ENCODE assay signal across 27 mouse cellular contexts in genomic region chr1:91034547-91034946, GRCm38 (mm10). TPM values are rescaled to one million over a fixed set of nuclear protein-coding genes. Genes with fewer than 3 reads are reported as not detected.
DNase-seq lines count a peak whose midpoint lies in the region; ATAC-seq and TF ChIP-seq lines count a peak whose summit lies in the region.
"Had no signal": no experiment of that assay in that cellular context is flagged by ENCODE, and none has a peak within 500 bp of the region (broad histone marks: within the 10 kb centered on the region; RNA-seq: fewer than 3 reads in every experiment).

No protein-coding gene starts in this region.

- H3K79me2 ChIP-seq in MEL (ENCODE audit: control insufficient read depth, insufficient read depth, low read length, poor library complexity), result no peaks in the 10 kb centered on the region

- no peak for TF ChIP-seq RAD21 in MEL (IDR thresholded peaks at IDR 0.05; ENCODE audit: low read depth, low read length)

- no peak for TF ChIP-seq POLR2A in MEL (IDR thresholded peaks at IDR 0.05; ENCODE audit: control insufficient read depth in 1 of 2, insufficient read depth in 1 of 2, low read depth in 1 of 2, low read length in 2 of 2, poor library complexity in 1 of 2)

- no peak for TF ChIP-seq CTCF in MEL (IDR thresholded peaks at IDR 0.05 in 2 of 3, conservative IDR thresholded peaks at IDR 0.05 in 1 of 3; ENCODE audit: control insufficient read depth in 1 of 3, insufficient read depth in 1 of 3, low read depth in 2 of 3, low read length in 3 of 3, poor library complexity in 1 of 3, severe bottlenecking in 1 of 3)

- H3K27ac ChIP-seq in heart, embryonic 15.5 days, result 0 out of 2 replicates have a peak overlapping the region, but pooled peaks have one; percentile 86
- H3K27ac ChIP-seq in MEL (ENCODE audit: control insufficient read depth, low read depth, low read length), result peak overlapping the region; percentile 86
- H3K27ac ChIP-seq: embryonic facial prominence, embryonic 13.5 days; forebrain, embryonic 10.5 days; forebrain, embryonic 15.5 days; hindbrain, embryonic 12.5 days; kidney, postnatal 0 days; limb, embryonic 12.5 days; midbrain, embryonic 10.5 days; midbrain, embryonic 15.5 days had no signal

- no peak overlapping the region for H3K4me2 ChIP-seq in heart, embryonic 15.5 days
- H3K4me2 ChIP-seq: embryonic facial prominence, embryonic 13.5 days; forebrain, embryonic 15.5 days; heart, embryonic 13.5 days; hindbrain, embryonic 12.5 days; limb, embryonic 12.5 days; midbrain, embryonic 15.5 days had no signal

- H3K36me3 ChIP-seq in heart, embryonic 15.5 days, result no peaks in the 10 kb centered on the region
- H3K36me3 ChIP-seq in MEL (ENCODE audit: control insufficient read depth in 1 of 2, insufficient read depth in 2 of 2, low read length in 2 of 2), result peaks cover 0 to 12% of the 10 kb centered on the region in 2 experiments; a peak in 2 of 4 replicates
- H3K36me3 ChIP-seq: embryonic facial prominence, embryonic 13.5 days; forebrain, embryonic 10.5 days; forebrain, embryonic 15.5 days; G1E; hindbrain, embryonic 12.5 days; limb, embryonic 12.5 days; midbrain, embryonic 10.5 days; midbrain, embryonic 15.5 days had no signal

- no peak overlapping the region for H3K4me3 ChIP-seq in heart, embryonic 15.5 days
- H3K4me3 ChIP-seq in MEL (ENCODE audit: control insufficient read depth in 1 of 2, insufficient read depth in 1 of 2, low read depth in 2 of 2, low read length in 2 of 2), result peak overlapping the region in 1 of 2 experiments; percentile 17; a peak in 1 of 4 replicates
- H3K4me3 ChIP-seq: embryonic facial prominence, embryonic 13.5 days; forebrain, embryonic 10.5 days; forebrain, embryonic 15.5 days; heart, embryonic 13.5 days; hindbrain, embryonic 12.5 days; limb, embryonic 12.5 days; midbrain, embryonic 10.5 days; midbrain, embryonic 15.5 days had no signal

- H3K4me1 ChIP-seq in heart, embryonic 15.5 days (replicated peaks), result peaks cover 75% of the 10 kb centered on the region
- H3K4me1 ChIP-seq in MEL (ENCODE audit: control insufficient read depth in 1 of 2, insufficient read depth in 2 of 2, low read length in 2 of 2), result peaks cover 5 to 13% of the 10 kb centered on the region in 2 experiments; a peak in 3 of 4 replicates

- peak; percentile 47 for TF ChIP-seq EP300 in MEL (IDR thresholded peaks at IDR 0.05; ENCODE audit: low read depth in 1 of 2, low read length in 2 of 2)

- DNase-seq in heart, postnatal 4 days, result no peak
- DNase-seq in MEL (ENCODE audit: low read depth, low spot score), result peak; percentile 79
- DNase-seq in adrenal gland, postnatal 14 days, result no peak
- no peak for DNase-seq in adrenal gland, adult 18-20 months (ENCODE audit: low spot score in 2 of 2)
- DNase-seq in thymus, postnatal 0 days (ENCODE audit: low spot score), result no peak
- DNase-seq: adrenal gland, adult 2 months; cerebellum, adult 11 months; cerebellum, adult 9-11 months; heart, postnatal 14 days; kidney, adult 8-10 months; layer of hippocampus, postnatal 36 days; lung, postnatal 4 days; right cerebral cortex, adult 18-20 months had no signal

- WGBS in heart, embryonic 15.5 days, result 70% methylated on average over 3 of the region's 3 CpGs

- H3K9me3 ChIP-seq in heart, embryonic 15.5 days (replicated peaks), result no peaks in the 10 kb centered on the region
- no peaks in the 10 kb centered on the region for H3K9me3 ChIP-seq in MEL (replicated peaks; ENCODE audit: insufficient read depth, low read length)
- H3K9me3 ChIP-seq: embryonic facial prominence, embryonic 13.5 days; forebrain, embryonic 10.5 days; forebrain, embryonic 15.5 days; heart, embryonic 13.5 days; hindbrain, embryonic 12.5 days; limb, embryonic 12.5 days; midbrain, embryonic 10.5 days; midbrain, embryonic 15.5 days had no signal

- ATAC-seq in heart, embryonic 15.5 days (replicated peaks; ENCODE audit: insufficient number of reproducible peaks, insufficient read depth, low FRiP score, low read depth), result no peak
- ATAC-seq in granulocyte monocyte progenitor cell, adult 5-6 weeks (replicated peaks; ENCODE audit: poor library complexity, severe bottlenecking), result peak; percentile 75
- ATAC-seq in monocyte, adult 5-6 weeks (replicated peaks; ENCODE audit: insufficient number of reproducible peaks, low FRiP score, low TSS enrichment, poor library complexity, severe bottlenecking), result peak; percentile 55
- ATAC-seq: forebrain, embryonic 15.5 days; intestine, embryonic 16.5 days; midbrain, embryonic 15.5 days had no signal

- H3K9ac ChIP-seq in heart, embryonic 15.5 days, result no peak overlapping the region
- peak overlapping the region; percentile 31; the same call in 1 of the 2 replicates for H3K9ac ChIP-seq in MEL (ENCODE audit: control insufficient read depth, low read depth, low read length, poor library complexity, severe bottlenecking)
- H3K9ac ChIP-seq: embryonic facial prominence, embryonic 13.5 days; forebrain, embryonic 15.5 days; heart, embryonic 13.5 days; hindbrain, embryonic 12.5 days; limb, embryonic 12.5 days; midbrain, embryonic 15.5 days had no signal

- no peaks in the 10 kb centered on the region for H3K27me3 ChIP-seq in heart, embryonic 15.5 days
- no peaks in the 10 kb centered on the region for H3K27me3 ChIP-seq in MEL (ENCODE audit: control insufficient read depth in 1 of 2, insufficient read depth in 2 of 2, low read length in 2 of 2)
- H3K27me3 ChIP-seq: embryonic facial prominence, embryonic 13.5 days; forebrain, embryonic 15.5 days; heart, embryonic 13.5 days; hindbrain, embryonic 12.5 days; limb, embryonic 12.5 days; midbrain, embryonic 15.5 days had no signal

TF ChIP-seq in MEL, 35 proteins besides CTCF, POLR2A, EP300 and RAD21:
- TF ChIP-seq NELFE (IDR thresholded peaks at IDR 0.05; ENCODE audit: low read depth, low read length) (no peak), ETS1 (IDR thresholded peaks at IDR 0.05; ENCODE audit: low read depth, low read length) (peak; percentile 68), MAZ (IDR thresholded peaks at IDR 0.05; ENCODE audit: low read depth, low read length) (peak; percentile 48; the same call in 1 of the 2 replicates), GATA1 (IDR thresholded peaks at IDR 0.05; ENCODE audit: low read depth, low read length) (peak; percentile 38; the same call in 1 of the 2 replicates)

RNA-seq across cellular contexts. Expression of gene Lrrfip1, which starts 36.0 kb away (rescaled TPM):
- polyA plus RNA-seq in heart, embryonic 15.5 days (2015; fragmentation: Nextera tagmentation; extraction: Ambion mirVana), result 136 and 149 TPM in 2 replicates
- total RNA-seq in heart, postnatal 4 days (2021), result 100 to 1,000 TPM; 214 to 233 TPM
- 12.9 and 13.9 TPM in 2 replicates for total RNA-seq in MEL (2012; rRNA removed)
- polyA plus RNA-seq in MEL (2012; ENCODE audit: insufficient read depth in 1 of 2, insufficient read length in 2 of 2, low read depth in 1 of 2, low replicate concordance in 2 of 2, missing spikeins in 1 of 2), result 10 to 100 TPM in 1 of 2 experiments, not detected in 1; 15.4 TPM
- total RNA-seq in granulocyte monocyte progenitor cell, adult 5-6 weeks (2014; fragmentation: Nextera tagmentation), result 61.3 and 114 TPM in 2 replicates
- 121 and 131 TPM in 2 replicates for total RNA-seq in granulocyte monocyte progenitor cell, adult 5-6 weeks (2017)
- 527 to 604 TPM (median 547 TPM) in 3 replicates for total RNA-seq in monocyte, adult 5-6 weeks (2017)
- total RNA-seq in adrenal gland, postnatal 14 days (2021), result 49.4 and 61.1 TPM in 2 replicates
- 10 to 100 TPM; 48.2 to 53.4 TPM for total RNA-seq in adrenal gland, adult 18-20 months (2021)
- polyA plus RNA-seq in thymus, postnatal 0 days (2015; fragmentation: Nextera tagmentation; extraction: Ambion mirVana), result 59.8 and 61.1 TPM in 2 replicates
- polyA plus RNA-seq: G1E had no signal
